Mouse (Mus musculus) intestine, postnatal 0 days (tissue): Measurements from ENCODE around the gene Hspb1. TPM values are rescaled to one million over a fixed set of nuclear protein-coding genes. Genes with fewer than 3 reads are reported as not detected.

Experiments used
- ATAC-seq: fragments of 200-750 bp; cut with Nextera tagmentation; 2 replicates; pipeline ENCODE4 v1.8.0; 2017; ENCODE audit warnings: mild to moderate bottlenecking, moderate TSS enrichment, moderate library complexity
- H3K27ac ChIP-seq: fragments of 300-500 bp; sonication (generic); 2 replicates; pipeline ENCODE4 v1.5.1; 2014; ENCODE audit warnings: mild to moderate bottlenecking, low read depth, low read length, moderate library complexity
- H3K27me3 ChIP-seq: fragments of 300-500 bp; sonication (generic); replicated peaks from 2 replicates; pipeline ENCODE4 v1.6.1; 2014; ENCODE audit warnings: low read length, mixed read lengths; ENCODE audit not compliant: control insufficient read depth, insufficient read depth
- H3K36me3 ChIP-seq: fragments of 300-500 bp; sonication (generic); 2 replicates; pipeline ENCODE4 v1.6.1; 2014; ENCODE audit warnings: mild to moderate bottlenecking, moderate library complexity; ENCODE audit not compliant: control insufficient read depth, insufficient read depth
- H3K4me1 ChIP-seq: fragments of 300-500 bp; sonication (generic); replicated peaks from 2 replicates; pipeline ENCODE4 v1.6.1; 2014; ENCODE audit warnings: antibody characterized with exemption, low read length, mixed read lengths; ENCODE audit not compliant: control insufficient read depth, insufficient read depth
- H3K4me2 ChIP-seq: fragments of 300-500 bp; sonication (generic); replicated peaks from 2 replicates; pipeline ENCODE4 v1.6.1; 2014; ENCODE audit warnings: low read depth, mild to moderate bottlenecking, moderate library complexity
- H3K4me3 ChIP-seq: fragments of 300-500 bp; sonication (generic); 2 replicates; pipeline ENCODE4 v1.5.1; 2014; ENCODE audit warnings: low read depth, low read length
- H3K9ac ChIP-seq: fragments of 300-500 bp; sonication (generic); 2 replicates; pipeline ENCODE4 v1.6.1; 2014; ENCODE audit warnings: mild to moderate bottlenecking, low read depth, low read length
- H3K9me3 ChIP-seq: fragments of 300-500 bp; sonication (generic); 2 replicates; pipeline ENCODE4 v1.6.1; 2016; ENCODE audit warnings: mixed run types; ENCODE audit not compliant: control insufficient read depth
- CTCF ChIP-seq: sonication (generic); IDR thresholded peaks from 2 replicates; pipeline ENCODE4 v1.5.1; 2016; ENCODE audit warnings: low read depth, mild to moderate bottlenecking, control low read depth, antibody characterized with exemption, moderate library complexity
- WGBS: fragments of 180-500 bp; shearing (Covaris S2); extraction: QIAGEN DNeasy Blood & Tissue Kit; methylation state at CpG from one replicate; pipeline ENCODE4 v1.1.7; 2014; 5-methylcytosine and 5-hydroxymethylcytosine counted together
- polyA plus RNA-seq: library from polyadenylated mRNA; unstranded; fragments of >200 nt; fragmentation: Nextera tagmentation; extraction: Ambion mirVana; gene quantifications from 2 replicates; pipeline ENCODE4 v1.2.1, GENCODE M21; 2015

Hspb1 gene
- polyA plus RNA-seq, 1 experiment from 2014 or later = 107 TPM

DNA sequence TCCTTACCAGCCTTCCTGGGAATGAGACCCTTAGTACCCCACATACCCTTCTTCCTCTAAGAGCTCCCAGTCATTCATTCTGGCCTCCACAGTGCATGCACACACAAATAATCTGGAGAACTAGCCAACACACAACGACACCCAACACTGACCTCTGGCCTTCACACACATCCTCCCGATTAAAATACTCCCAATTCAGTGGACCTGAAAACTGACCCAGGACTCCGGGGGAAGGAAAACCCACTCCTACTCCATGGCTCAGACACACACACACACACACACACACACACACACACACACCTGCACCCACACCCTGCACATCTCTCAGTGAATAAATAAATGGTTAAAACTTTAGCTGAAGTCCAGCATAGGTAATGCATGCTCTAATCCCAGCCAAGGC lies 32.2 kb downstream of the Hspb1 start:
- Histone ChIP-seq H3K4me1 (no peaks in the 10 kb centered on the region), H3K36me3 (peaks cover 29% of the 10 kb centered on the region), H3K9me3 (no peaks in the 10 kb centered on the region), H3K4me2 (no peak overlapping the region), H3K4me3 (no peak overlapping the region), H3K27me3 (no peaks in the 10 kb centered on the region), H3K9ac (no peak overlapping the region), H3K27ac (no peak overlapping the region)
- ATAC-seq = no peak
- 90% methylated on average over 3 of the region's 3 CpGs for WGBS
- TF ChIP-seq CTCF = no peak

DNA sequence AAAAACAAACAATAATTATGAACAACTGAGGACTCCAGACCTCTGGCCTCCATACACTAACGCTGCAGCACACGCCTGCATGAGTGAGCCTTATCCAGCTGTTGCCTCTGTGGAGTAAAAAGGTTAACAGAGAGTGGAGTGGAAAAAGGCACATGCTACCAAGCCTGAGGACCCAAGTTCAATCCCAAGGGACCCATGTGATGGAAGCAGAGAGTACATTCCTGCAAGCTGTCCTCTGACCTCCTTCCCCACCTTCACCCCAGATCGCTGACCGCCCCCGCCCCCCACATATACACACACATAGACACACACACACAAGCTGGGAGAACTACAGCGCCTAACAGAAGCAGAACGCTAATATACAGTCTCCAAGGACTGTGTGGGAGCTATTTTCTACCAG lies 36.2 kb downstream of the Hspb1 start:
- H3K27ac ChIP-seq = no peak overlapping the region
- no peak overlapping the region for H3K4me2 ChIP-seq
- H3K27me3 ChIP-seq = no peaks in the 10 kb centered on the region
- no peak overlapping the region for H3K9ac ChIP-seq
- H3K4me1 ChIP-seq = no peaks in the 10 kb centered on the region
- H3K4me3 ChIP-seq = no peak overlapping the region
- H3K36me3 ChIP-seq = peaks cover 39% of the 10 kb centered on the region
- no peak for TF ChIP-seq CTCF
- ATAC-seq = no peak
- no peaks in the 10 kb centered on the region for H3K9me3 ChIP-seq
- 91% methylated on average over 7 of the region's 7 CpGs for WGBS

DNA sequence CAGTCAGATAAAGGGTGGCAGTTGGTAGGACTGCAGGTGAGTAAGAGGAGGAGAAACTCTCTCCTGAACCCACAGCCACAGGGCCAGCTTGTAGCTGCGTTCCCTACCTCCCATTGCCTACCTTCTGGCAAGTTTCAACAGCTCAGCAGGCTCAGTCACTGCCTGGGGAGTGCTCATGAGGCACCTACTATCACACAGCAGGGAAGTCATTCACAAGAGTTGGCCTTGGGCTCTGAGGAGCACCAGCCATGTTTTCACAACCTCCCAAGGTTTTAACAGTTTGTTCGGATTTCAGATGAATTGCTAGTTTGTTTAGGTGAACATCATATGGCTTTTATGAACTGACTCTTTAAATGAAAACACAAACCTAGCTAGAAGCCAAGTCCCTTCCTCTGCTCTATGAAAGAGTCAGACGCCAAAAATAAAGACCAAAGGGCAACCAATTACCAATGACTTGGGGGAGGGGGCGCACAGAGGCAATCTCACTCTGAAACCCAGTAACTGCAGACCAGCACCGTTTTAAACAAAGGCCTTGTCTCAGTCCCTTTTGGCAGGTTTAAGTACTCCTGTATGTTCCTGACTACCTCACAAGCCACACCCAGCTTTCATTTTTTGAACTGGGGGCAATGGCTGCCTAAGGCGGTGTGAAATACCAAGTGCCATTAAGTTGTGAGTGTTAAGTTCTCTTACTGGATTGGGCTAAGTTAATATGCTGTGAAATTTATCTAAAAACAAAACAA lies 42.1 kb downstream of the Hspb1 start:
- peaks cover 44% of the 10 kb centered on the region for H3K36me3 ChIP-seq
- H3K27ac ChIP-seq = no peak overlapping the region
- TF ChIP-seq CTCF = no peak
- H3K4me3 ChIP-seq = no peak overlapping the region
- no peak for ATAC-seq
- H3K9me3 ChIP-seq = no peaks in the 10 kb centered on the region
- 81% methylated on average over 6 of the region's 6 CpGs for WGBS
- H3K4me2 ChIP-seq = no peak overlapping the region
- no peaks in the 10 kb centered on the region for H3K27me3 ChIP-seq
- H3K4me1 ChIP-seq = no peaks in the 10 kb centered on the region
- no peak overlapping the region for H3K9ac ChIP-seq

DNA sequence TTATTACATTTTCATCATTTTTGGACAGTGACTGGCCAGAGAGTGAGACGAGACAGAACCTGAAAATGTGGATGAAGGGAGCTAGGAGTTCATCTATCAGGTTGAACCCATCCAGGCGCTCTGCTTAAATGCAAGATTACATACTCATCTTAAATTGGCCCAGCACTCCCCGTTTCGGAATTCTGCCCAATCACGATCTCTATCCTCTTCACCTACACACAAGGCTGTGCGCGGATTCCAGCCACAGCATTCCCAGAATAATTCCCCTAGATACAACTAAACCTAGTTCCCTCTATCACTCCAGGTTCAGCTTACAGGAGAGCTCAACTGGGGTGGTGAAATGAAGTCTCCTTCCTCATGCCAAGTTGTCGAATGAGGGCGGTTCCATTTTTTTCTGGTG lies 43.8 kb downstream of the Hspb1 start:
- H3K4me3 ChIP-seq = no peak overlapping the region
- no peak for ATAC-seq
- no peak overlapping the region for H3K9ac ChIP-seq
- H3K27me3 ChIP-seq = no peaks in the 10 kb centered on the region
- H3K36me3 ChIP-seq = peaks cover 38% of the 10 kb centered on the region
- H3K4me1 ChIP-seq = no peaks in the 10 kb centered on the region
- H3K4me2 ChIP-seq = no peak overlapping the region
- no peak for TF ChIP-seq CTCF
- H3K9me3 ChIP-seq = no peaks in the 10 kb centered on the region
- 82% methylated on average over 9 of the region's 9 CpGs for WGBS
- no peak overlapping the region for H3K27ac ChIP-seq

DNA sequence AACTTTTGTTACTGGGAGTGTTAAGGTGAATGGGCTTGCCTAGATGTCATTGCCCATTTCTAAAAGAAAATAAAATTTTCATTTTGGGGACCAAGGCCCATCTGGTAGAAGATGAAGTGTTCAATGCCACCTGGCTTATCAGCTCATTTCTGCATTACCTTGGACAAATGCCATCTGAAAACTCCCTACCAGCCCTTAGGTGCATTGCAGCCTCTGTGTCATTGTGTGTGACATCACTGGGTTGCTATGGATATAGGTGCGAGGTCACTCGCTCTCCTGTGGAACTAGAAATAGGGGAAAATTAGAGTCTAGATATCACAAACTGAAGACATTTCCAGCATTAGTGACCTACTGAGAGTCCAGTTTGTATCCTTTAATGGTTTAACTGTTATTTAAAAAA lies 44.6 kb downstream of the Hspb1 start:
- no peak overlapping the region for H3K4me2 ChIP-seq
- no peak for ATAC-seq
- no peaks in the 10 kb centered on the region for H3K9me3 ChIP-seq
- H3K9ac ChIP-seq = no peak overlapping the region
- no peak overlapping the region for H3K4me3 ChIP-seq
- H3K27ac ChIP-seq = no peak overlapping the region
- TF ChIP-seq CTCF = no peak
- peaks cover 32% of the 10 kb centered on the region for H3K36me3 ChIP-seq
- H3K4me1 ChIP-seq = no peaks in the 10 kb centered on the region
- WGBS = 60% methylated on average over 2 of the region's 2 CpGs
- no peaks in the 10 kb centered on the region for H3K27me3 ChIP-seq

DNA sequence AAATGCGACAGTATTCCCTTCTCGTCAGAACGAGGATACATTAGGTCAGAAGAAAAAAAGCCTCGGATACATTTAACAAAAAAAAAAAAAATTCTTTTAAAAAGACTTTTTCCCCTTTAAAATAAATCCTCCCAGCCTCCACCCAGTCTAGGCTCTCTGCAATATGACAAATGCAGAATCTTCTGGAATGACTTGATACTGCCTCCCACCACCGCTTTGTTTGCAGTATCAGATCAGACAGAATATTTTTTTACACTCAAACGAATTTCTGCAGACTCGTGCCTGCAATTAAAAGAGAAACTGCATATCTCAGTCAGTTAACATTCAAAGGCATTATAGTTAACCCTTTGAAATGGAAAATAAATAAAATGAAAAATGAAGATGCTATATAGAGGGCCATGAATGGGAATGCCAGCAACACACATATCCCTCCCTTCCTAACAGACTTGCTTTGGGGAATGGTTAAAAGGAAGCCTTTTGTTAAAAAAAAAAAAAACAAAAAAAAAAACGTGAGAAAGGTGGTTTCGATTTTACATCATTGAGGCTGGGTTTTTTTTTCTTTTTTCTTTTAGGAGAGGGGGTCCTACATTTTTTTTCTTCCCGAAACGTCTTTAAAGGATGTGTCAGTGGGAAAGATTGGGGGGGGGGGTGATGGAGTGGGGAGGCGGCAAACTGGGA lies 45.6 kb downstream of the Hspb1 start:
- H3K4me3 ChIP-seq = peak overlapping the region; percentile 94
- 6% methylated on average over 12 of the region's 12 CpGs for WGBS
- no peaks in the 10 kb centered on the region for H3K27me3 ChIP-seq
- TF ChIP-seq CTCF = no peak
- peaks cover 26% of the 10 kb centered on the region for H3K36me3 ChIP-seq
- no peaks in the 10 kb centered on the region for H3K4me1 ChIP-seq
- peak overlapping the region; percentile 94 for H3K27ac ChIP-seq
- no peaks in the 10 kb centered on the region for H3K9me3 ChIP-seq
- H3K4me2 ChIP-seq = peak overlapping the region; percentile 81
- ATAC-seq = no peak
- H3K9ac ChIP-seq = peak overlapping the region; percentile 59
